Mouse (Mus musculus) layer of hippocampus, adult 2 months (tissue): ENCODE measurements around the gene Qprt. TPM values are rescaled to one million over a fixed set of nuclear protein-coding genes. Genes with fewer than 3 reads are reported as not detected.
"Not testable (repeated sequence)": the region's sequence is repeated elsewhere in the genome, so short reads cannot be mapped to it uniquely, and the experiment has no call there.

ENCODE experiments used
- DNase-seq, 2 experiments: peaks; one replicate each; pipeline ENCODE4 v3.0.0; 2022; ENCODE audit warnings: low spot score in 2 of 2
- H3K27ac ChIP-seq: fragments of 200-600 bp; 2 replicates; pipeline ENCODE4 v1.8.1; 2022
- H3K4me3 ChIP-seq: fragments of 200-600 bp; 2 replicates; pipeline ENCODE4 v1.8.1; 2022; ENCODE audit warnings: mild to moderate bottlenecking
- CTCF ChIP-seq: fragments of 200-600 bp; conservative IDR thresholded peaks from 2 replicates; pipeline ENCODE4 v1.8.1; 2022; ENCODE audit warnings: antibody characterized with exemption, mild to moderate bottlenecking, moderate library complexity
- total RNA-seq, 2 experiments: library from RNA; stranded (reverse); gene quantifications; 2 replicates each; pipeline ENCODE4 v1.2.3; 2021

The Qprt gene
- total RNA-seq, 2 experiments from 2014 or later: not detected

DNA sequence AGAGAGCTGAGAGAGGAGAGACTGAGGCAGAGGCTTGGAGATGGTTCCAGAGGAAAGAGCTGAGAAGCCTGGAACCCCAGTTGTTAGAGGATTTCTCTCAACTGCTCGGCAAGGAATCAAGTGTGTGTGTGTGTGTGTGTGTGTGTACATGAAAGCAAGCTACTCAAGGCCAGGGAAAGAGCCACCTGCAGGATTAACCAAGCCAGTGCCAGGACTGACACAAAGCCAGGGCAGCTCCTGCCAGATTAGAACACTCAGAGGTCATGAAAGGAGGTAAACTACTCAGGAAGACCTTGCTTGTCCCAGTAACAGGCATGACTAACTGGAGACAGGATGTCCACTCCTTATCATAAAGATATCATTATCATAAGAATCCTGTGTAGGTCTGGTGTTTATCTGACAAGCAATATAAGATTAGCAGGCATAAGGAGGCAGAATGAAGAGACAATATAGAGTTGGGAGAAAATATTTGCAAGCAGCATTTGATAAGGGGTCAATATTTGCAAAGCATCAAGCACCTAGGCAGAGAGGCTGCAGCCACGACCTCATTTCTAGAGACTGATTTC lies 20.5 kb downstream of the Qprt start:
- TF ChIP-seq CTCF: no peak
- H3K27ac ChIP-seq: no peak overlapping the region
- H3K4me3 ChIP-seq: no peak overlapping the region
- DNase-seq: no peak

DNA sequence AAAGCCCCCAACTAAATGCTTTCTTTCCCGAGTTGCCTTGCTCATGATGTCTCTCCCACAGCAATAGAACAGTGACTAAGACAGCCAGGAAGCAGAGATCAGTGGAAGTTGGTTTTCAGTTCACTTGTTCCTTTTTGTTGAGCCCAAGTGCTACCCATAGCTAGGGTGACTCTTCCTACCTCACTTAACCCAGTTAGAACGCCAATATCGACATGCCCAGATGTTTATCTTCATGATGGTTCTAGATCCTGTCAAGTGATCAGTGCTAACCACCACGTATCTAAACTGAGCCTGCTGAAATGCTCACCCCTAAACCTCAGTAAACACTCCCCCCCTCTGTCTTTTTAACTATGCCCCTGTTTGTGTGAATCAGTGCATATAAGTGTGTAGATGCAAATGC lies 22.5 kb downstream of the Qprt start:
- H3K27ac ChIP-seq: no peak overlapping the region
- H3K4me3 ChIP-seq: no peak overlapping the region
- no peak for DNase-seq
- TF ChIP-seq CTCF: no peak

DNA sequence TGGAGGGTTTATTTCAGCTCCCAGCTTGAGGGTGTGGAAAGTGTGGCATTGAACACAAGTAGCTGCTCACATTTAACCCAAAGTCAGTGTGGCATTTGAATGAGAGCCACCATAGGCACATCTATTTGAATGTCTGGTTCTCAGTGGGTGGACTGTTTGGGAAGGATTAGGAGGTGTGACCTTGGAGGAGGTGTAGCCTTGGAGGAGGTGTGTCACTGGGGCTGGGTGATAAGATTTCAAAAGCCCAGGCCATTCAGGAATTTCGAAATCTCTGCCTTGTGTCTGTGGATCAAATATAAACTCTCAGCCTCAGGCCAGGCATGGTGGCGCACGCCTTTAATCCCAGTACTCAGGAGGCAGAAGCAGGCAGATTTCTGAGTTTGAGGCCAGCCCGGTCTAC lies 23.1 kb downstream of the Qprt start:
- TF ChIP-seq CTCF: no peak
- H3K4me3 ChIP-seq: no peak overlapping the region
- H3K27ac ChIP-seq: no peak overlapping the region
- no peak for DNase-seq

DNA sequence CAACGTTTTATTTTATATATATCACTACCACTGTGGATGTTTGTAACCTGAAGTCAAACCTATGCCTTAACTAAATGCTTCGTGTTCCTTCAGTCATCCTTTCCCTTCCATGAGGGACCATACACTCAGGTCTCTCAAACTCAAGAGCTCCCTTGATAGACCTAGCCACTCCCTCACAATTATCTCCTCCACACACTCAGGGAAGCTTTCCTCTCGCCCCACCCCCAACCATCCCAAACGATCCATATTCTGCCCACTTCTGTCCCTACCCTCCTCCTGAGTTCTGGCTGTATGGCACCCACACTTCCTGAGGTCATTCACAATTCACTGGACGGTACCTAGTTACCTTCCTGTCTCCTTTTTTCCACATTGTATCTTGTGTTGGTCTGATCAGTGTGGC lies 23.5 kb downstream of the Qprt start:
- no peak for DNase-seq
- Histone ChIP-seq H3K4me3 (no peak overlapping the region), H3K27ac (no peak overlapping the region)
- TF ChIP-seq CTCF: no peak

DNA sequence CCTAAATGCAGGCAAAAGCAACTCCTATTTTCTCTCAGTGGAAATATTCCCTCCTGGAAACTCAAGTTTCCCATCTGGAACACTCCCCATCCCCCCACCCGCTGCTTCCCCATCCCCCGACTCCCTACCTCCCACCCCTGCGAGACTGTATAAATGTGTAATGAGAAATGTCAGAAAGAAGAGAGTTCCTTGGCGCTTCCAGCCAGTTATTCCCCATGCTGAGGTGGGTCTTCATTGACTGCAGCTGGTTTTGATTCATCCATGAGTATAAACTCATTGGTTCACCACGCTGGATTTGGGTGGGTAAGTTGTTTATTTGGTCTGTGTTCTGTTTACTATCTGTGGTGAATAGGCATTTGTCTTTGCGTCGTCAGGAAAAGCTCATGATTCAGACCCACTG lies 25.6 kb downstream of the Qprt start:
- Histone ChIP-seq H3K27ac (peak overlapping the region; percentile 61; the same call in 1 of the 2 replicates), H3K4me3 (no peak overlapping the region)
- no peak for DNase-seq
- no peak for TF ChIP-seq CTCF

DNA sequence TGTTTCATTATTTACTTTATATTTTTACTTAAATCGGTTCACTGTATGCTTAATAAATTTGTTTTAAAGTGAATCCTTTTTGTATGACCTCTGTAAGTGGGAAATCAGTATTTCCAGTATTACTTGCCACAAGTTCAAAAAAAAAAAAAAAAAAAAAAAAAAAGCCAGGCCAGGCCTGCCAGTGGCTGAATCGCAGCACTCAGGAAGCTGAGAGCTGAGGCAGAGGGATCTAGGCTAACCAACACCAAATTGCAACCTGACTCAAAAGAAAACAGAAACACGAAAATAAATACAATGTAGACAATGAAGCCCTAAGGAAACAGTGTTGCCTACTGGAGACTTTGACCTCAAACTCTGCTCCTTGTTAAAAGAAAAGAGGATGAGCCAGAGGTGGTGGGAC lies 28.1 kb downstream of the Qprt start:
- Histone ChIP-seq H3K27ac (no peak overlapping the region), H3K4me3 (no peak overlapping the region)
- TF ChIP-seq CTCF: no peak
- DNase-seq: no peak

DNA sequence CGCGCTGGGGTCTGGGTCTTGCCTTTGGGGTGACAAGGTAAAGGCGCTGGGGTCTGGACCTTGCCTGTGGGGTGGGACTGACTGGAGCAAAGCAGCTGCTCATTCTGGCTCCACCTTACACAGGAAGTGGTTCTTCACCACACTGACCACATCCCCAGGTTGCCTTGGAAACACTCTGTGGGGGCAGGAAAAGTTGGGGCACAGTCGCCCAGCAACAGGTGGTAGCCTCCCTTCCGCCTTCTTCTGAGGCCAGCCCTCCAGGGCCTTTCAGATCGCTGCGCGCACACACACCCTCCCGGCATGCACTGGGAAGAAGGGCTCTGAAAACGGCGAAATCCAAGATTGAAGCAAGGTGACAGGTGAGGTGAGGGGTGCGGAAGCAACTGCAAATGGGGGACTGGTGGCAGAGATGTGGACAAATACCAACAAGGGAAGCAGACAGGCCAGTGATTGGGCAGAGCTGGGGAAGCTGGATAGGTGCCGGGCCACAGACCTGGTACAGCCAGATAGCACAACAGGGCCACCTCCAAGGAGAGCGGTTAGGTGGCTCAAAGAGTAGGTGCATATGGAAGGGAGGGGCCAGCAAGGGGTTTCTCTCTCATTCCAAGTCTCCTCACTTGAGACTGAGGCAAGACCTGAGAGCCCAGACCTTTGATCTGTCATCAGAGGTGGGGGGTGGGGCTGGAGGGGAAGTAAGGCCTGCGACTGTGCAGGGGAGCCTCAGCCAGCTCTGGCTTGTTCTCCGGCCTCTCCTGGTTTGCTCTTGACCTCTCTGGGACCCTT lies 30.7 kb downstream of the Qprt start, which contains the start of gene AI467606:
TSS of gene AI467606 (plus strand) at position 246 of the 783 bp plus-strand sequence.
- DNase-seq: no peak

DNA sequence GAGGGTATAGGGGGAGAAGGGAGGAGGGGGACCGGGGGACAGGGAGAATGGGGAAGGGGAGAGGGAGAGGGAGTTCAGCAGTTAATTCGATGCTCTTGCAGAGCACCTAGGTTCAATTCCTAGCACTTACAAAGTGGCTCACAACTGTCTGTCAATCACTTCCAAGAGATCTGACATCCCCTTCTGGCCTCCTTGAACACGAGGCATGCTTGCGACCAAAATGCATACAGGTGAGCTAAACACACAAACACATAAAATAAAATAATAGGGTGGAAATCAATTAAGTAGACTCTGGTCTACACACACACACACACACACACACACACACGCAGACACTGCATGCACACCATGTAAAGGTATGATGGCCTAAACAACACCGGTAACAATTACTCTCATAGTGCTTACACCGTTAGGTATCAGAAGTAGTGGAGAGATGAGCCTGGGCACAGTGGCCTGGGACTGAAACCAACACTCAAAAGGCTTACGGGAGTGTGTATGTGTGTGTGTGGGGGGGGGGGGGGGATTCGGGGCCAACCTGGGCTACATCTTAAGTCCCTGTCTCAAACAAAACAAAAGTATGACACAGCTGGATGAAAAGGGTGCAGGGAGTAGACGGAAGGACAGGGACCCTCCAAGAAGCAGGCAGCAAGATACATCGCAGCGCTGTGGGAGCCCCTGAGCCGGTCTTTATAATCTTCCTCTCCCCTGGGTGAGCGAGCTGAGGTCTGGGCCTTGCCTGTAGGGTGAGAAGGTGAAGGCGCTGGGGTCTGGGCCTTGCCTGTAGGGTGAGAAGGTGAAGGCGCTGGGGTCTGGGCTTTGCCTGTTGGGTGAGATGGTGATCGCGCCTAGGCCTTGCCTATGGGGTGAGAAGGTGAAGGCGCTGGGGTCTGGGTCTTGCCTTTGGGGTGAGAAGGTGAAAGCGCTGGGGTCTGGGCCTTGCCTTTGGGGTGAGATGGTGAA lies 31.6 kb downstream of the Qprt start:
- no peak for TF ChIP-seq CTCF
- Histone ChIP-seq H3K4me3 (no peak overlapping the region), H3K27ac (no peak overlapping the region)
- DNase-seq: no peak

More for the DNA sequence above, 30.7 kb downstream of the Qprt start, which contains the start of gene AI467606:
- no peak for TF ChIP-seq CTCF
- Histone ChIP-seq H3K27ac (peak within 1 kb of the TSS; percentile 58), H3K4me3 (peak within 1 kb of the TSS; percentile 26; the same call in 1 of the 2 replicates)

DNA sequence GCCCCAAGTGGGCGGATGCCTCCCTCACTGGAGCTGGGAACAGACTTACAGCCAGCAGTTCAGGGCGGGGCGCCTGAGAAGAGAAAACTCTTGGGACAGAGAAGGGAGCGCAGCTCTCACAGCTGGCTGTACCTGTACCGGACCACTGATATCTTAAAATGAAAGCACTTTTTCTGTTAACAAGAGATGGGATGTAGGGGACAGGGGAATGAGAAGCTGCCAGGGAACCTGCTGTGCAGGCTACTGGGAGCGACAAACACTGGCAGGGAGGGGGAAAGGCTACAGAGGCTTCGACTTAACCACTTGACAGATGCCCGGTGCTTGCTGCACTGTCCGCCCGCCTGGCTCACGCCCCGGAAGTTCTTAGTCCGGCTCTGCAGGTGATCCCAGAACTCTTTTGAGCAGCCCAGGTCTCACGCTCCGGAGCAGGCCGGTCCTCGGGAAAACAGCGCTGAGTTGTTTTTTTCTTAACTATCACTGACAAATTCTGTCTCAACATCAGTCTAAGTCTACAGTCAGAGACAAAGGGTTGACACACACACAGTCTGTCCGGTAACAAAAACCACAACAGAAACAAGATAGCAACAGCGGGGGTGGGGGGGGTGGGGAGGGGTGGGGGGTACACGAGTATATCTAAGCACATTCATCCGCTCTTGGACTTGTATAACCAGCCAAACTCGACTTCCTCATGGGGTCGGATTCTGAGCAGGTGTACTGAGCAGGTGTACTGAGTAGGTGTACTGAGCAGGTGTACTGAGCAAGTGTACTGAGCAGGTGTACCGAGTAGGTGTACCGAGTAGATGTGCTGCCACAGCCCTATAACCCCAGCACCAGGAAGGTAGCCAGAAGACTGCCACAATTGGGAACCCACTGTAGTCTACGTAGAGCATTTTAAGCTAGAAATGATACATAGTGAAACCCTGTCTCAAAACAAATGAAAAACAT lies 32.9 kb downstream of the Qprt start:
- no peak for TF ChIP-seq CTCF
- Histone ChIP-seq H3K27ac (no peak overlapping the region; the same call in 1 of the 2 replicates), H3K4me3 (no peak overlapping the region)
- DNase-seq: no peak

DNA sequence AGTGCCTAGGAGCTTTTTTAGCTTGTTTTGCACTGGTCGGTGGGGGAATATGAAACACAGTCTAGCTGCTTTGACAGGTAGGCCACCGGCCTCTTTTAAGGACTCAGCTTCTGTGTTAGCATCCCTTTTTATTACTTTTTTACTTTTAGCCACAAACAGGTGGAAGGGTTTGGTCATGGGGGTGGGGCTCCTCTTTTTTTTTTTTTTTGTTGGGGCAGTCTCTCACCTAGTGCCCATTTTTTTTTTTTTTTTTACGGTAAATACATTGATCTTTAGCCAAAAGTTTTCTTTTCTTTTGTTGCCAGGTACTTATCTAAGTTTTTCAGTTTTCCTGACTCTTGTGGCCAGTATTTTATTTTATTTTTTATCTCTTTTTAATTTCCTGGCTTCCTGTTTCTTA lies 33.9 kb downstream of the Qprt start:
- Histone ChIP-seq H3K4me3 (no peak overlapping the region), H3K27ac (no peak overlapping the region)
- no peak for TF ChIP-seq CTCF
- no peak for DNase-seq

DNA sequence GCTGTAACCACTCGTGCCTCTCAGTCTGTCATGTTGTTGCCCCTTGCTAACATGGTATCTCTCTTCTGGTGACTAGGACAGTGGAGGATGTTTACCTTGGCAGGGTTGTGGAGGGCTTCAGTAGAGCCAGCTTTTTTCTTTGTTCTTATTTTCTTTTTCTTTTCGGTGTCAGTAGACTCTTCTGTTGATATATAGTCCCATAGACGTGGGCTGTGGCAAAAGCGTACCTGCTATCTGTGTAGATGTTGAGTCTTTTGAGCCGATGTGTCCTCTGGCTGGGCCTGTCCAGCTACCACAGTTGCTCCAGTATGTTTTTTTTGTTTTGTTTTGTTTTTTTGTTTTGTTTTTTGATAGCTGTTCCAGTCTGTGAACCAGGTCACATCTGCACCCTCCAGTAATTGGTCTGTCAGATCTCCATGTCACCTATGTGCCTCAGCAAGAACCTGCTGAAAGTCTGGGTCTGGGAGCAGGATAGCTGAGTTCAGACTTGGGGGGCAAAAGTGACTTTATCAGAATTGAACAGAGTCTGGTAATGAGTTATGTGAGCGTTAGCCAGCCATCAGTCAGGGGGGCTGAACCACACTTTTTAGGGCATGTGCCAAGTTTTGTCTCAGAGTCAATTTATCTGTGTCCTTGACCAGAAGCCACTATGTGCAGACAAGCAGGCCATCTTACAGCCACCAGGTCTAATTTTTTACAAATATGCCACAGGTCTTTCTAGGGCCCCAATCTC lies 34.6 kb downstream of the Qprt start, which contains the start of gene Zg16:
TSS of gene Zg16 (minus strand) at position 51 of the 733 bp plus-strand sequence.
- H3K27ac ChIP-seq, H3K4me3 ChIP-seq, DNase-seq: not testable (repeated sequence)

DNA sequence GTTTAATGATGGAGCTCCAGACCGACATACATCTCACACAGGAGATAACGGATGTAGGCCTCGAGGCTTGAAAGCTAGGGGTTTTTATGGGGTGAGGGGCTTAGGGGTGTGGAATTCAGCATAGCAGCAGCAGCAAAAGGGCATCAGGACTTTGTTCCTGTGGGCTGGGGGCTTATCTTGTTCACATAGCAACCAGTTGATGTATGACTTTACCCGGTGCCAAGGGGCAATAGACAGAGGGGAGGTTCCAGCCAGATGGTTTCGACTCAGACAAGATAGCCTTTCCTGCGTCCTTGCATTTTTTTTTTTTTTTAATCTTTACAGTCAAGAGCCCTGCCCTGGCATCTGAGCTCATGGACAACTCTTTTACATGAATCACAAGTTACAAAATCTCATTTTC lies 36.3 kb downstream of the Qprt start:
- DNase-seq, H3K27ac ChIP-seq, H3K4me3 ChIP-seq: not testable (repeated sequence)
